Mouse (Mus musculus): ENCODE measurements at regions not wholly inside any gene's neighbourhood (a gene's known extent, or its start where the extent isn't known, plus 50 kb on each side); places are given as distances from the start of the nearest gene placed in this dataset.

DNA sequence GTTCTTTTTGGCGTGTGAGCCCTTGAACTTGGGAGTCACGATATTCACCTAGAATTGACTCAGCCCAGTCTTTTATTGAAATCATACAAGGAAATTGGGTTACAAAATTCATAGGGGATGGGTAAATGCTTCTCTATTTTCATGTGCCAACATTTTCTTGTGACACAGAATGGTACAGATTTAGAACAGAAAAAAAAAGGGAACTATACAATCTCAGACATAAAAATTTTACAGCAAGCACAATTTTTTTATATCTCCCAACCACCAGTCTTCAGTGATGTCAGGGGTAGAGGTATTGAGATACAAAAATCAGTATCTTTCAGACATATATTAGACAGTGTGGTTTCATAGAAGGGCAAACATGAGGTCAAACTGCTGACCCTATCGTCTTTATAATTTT is 210.6 kb upstream of the Tle1 start:
- Histone ChIP-seq H3K36me3 (replicated peaks; ENCODE audit: low read length) (no peaks in the 10 kb centered on the region), H3K4me1 (no peaks in the 10 kb centered on the region), H3K4me3 (replicated peaks) (no peak overlapping the region), H3K9me3 (peaks cover 7% of the 10 kb centered on the region; the same call in 1 of the 2 replicates), H3K27me3 (replicated peaks) (no peaks in the 10 kb centered on the region)
- no peak for TF ChIP-seq GATA1 (IDR thresholded peaks at IDR 0.05; ENCODE audit: borderline replicate concordance, low read length)
- no peak for TF ChIP-seq FLI1 (IDR thresholded peaks at IDR 0.05; ENCODE audit: low read length)

DNA sequence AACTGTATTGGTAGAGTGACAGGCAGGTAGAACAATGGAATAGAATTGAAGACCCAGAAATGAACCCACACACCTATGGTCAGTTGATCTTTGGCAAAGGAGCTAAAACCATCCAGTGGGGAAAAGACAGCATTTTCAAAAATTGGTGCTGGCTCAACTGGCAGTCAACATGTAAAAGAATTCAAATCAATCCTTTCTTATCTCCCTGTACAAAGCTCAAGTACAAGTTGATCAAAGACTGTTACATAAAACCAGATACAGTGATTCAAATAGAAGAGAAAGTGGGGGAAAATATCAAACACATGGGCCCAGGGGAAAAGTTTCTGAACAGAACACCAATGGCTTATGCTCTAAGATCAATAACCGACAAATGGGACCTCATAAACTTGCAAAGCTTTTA is 200.0 kb upstream of the Tle1 start:
- no peak overlapping the region for H3K4me3 ChIP-seq (replicated peaks)
- H3K36me3 ChIP-seq (replicated peaks; ENCODE audit: low read length) = no peaks in the 10 kb centered on the region
- peaks cover 10% of the 10 kb centered on the region for H3K9me3 ChIP-seq
- H3K27me3 ChIP-seq (replicated peaks) = no peaks in the 10 kb centered on the region
- no peak for TF ChIP-seq FLI1 (IDR thresholded peaks at IDR 0.05; ENCODE audit: low read length)
- TF ChIP-seq GATA1 (IDR thresholded peaks at IDR 0.05; ENCODE audit: borderline replicate concordance, low read length) = no peak
- H3K4me1 ChIP-seq = no peaks in the 10 kb centered on the region

DNA sequence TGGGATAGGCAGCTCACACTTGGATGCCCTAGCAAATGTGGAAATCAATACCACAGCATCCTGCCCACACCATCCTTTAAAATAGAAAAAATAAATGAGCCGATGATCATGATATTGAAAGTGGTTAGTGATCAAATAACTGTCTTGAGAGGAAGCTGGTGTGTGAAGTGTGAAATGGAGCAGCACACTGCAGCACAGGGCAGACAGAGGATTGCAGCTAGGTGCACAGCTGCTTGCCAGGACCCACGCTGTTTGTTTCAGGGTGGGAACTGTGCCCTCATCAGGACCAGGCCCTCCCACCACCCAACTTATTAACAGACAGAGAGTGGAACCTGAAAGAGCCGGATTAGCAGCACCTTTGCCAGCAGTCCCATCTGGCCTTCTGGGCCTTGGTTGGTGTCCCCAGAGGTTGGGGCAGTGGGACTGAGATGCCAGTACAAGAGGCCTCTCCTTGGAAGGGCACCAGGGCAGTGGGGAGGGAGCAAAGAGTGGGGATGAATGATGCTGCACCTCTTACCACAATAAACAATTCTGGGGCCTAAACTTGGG is 191.2 kb upstream of the Tle1 start:
- peaks cover 10% of the 10 kb centered on the region for H3K9me3 ChIP-seq
- H3K4me1 ChIP-seq = no peaks in the 10 kb centered on the region
- no peaks in the 10 kb centered on the region for H3K36me3 ChIP-seq (replicated peaks; ENCODE audit: low read length)
- peak overlapping the region; percentile 16 for H3K4me3 ChIP-seq (replicated peaks)
- TF ChIP-seq GATA1 (IDR thresholded peaks at IDR 0.05; ENCODE audit: borderline replicate concordance, low read length) = no peak
- TF ChIP-seq FLI1 (IDR thresholded peaks at IDR 0.05; ENCODE audit: low read length) = no peak
- H3K27me3 ChIP-seq (replicated peaks) = no peaks in the 10 kb centered on the region

- H3K9me3 ChIP-seq = peaks cover 7% of the 10 kb centered on the region; the same call in 1 of the 2 replicates
Measured at GRCm38 (mm10) chr4:72389811-72390625, 189.3 kb upstream of the Tle1 start.

DNA sequence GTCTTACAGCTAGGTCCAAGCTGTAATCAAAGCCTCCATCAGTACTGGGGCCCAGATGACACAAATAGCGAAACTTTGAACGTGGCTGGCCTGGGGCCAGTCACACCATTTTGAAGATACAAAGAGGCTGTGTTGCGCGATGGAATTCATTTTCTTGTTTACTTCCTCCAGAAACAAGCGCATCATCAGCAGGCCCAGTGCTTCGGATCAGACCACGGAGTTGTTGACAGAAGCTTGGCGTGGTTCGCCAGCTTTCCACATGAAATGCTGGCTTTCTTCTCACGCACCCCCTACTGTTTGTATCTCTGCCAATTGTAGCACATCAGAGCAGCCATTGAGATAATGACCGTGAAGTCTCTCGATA is 184.2 kb upstream of the Tle1 start:
- Histone ChIP-seq H3K4me1 (no peaks in the 10 kb centered on the region), H3K4me3 (replicated peaks) (no peak overlapping the region), H3K36me3 (replicated peaks; ENCODE audit: low read length) (no peaks in the 10 kb centered on the region), H3K9me3 (peaks cover 13% of the 10 kb centered on the region; the same call in 1 of the 2 replicates), H3K27me3 (replicated peaks) (no peaks in the 10 kb centered on the region)
- TF ChIP-seq GATA1 (IDR thresholded peaks at IDR 0.05; ENCODE audit: borderline replicate concordance, low read length) (no peak), FLI1 (IDR thresholded peaks at IDR 0.05; ENCODE audit: low read length) (no peak)

More at GRCm38 (mm10) chr4:72389811-72390625, 189.3 kb upstream of the Tle1 start:
- H3K4me3 ChIP-seq (replicated peaks) = no peak overlapping the region
- no peaks in the 10 kb centered on the region for H3K36me3 ChIP-seq (replicated peaks; ENCODE audit: low read length)
- H3K27me3 ChIP-seq (replicated peaks) = no peaks in the 10 kb centered on the region
- no peaks in the 10 kb centered on the region for H3K4me1 ChIP-seq
- TF ChIP-seq FLI1 (IDR thresholded peaks at IDR 0.05; ENCODE audit: low read length) = no peak
- no peak for TF ChIP-seq GATA1 (IDR thresholded peaks at IDR 0.05; ENCODE audit: borderline replicate concordance, low read length)

DNA sequence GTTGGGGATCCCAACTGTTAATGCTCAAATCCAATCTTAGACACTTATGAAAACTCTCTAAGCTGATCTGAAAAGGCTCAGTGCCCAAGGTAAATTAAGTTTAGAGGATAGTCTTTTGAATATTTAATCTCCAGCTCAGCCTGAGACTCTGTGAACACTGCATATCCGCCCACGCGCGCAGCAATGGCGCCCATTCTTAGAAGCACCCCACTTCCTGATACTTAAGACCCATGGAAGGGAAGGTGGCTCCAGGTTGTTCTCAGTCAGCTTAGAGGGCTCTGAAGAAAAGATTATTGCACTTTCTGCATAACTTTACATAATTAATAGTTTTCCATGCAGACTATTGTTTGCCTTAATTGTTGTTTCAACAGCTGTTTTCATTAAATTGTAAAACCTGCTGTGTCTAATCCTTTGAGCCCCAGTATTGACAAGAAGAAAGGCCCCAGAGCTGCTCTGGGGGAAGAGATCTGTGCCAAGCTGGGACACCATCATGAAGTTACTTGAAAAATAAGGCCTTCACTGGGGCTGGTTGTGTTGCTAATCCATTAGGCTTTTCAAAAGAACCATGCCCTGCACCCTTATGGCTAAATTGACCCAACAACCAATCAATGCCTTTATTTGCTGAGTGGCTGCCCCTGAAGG is 183.7 kb upstream of the Tle1 start:
- Histone ChIP-seq H3K9me3 (peaks cover 13% of the 10 kb centered on the region; the same call in 1 of the 2 replicates), H3K4me1 (no peaks in the 10 kb centered on the region), H3K4me3 (replicated peaks) (no peak overlapping the region), H3K36me3 (replicated peaks; ENCODE audit: low read length) (no peaks in the 10 kb centered on the region), H3K27me3 (replicated peaks) (no peaks in the 10 kb centered on the region)
- TF ChIP-seq FLI1 (IDR thresholded peaks at IDR 0.05; ENCODE audit: low read length) = no peak
- no peak for TF ChIP-seq GATA1 (IDR thresholded peaks at IDR 0.05; ENCODE audit: borderline replicate concordance, low read length)

- H3K27me3 ChIP-seq (replicated peaks) = no peaks in the 10 kb centered on the region
- no peaks in the 10 kb centered on the region for H3K4me1 ChIP-seq
- H3K9me3 ChIP-seq = peaks cover 16% of the 10 kb centered on the region; the same call in 1 of the 2 replicates
- TF ChIP-seq FLI1 (IDR thresholded peaks at IDR 0.05; ENCODE audit: low read length) = no peak
- TF ChIP-seq GATA1 (IDR thresholded peaks at IDR 0.05; ENCODE audit: borderline replicate concordance, low read length) = no peak
- H3K36me3 ChIP-seq (replicated peaks; ENCODE audit: low read length) = no peaks in the 10 kb centered on the region
- no peak overlapping the region for H3K4me3 ChIP-seq (replicated peaks)
Measured at GRCm38 (mm10) chr4:72383729-72384128, 183.0 kb upstream of the Tle1 start.

DNA sequence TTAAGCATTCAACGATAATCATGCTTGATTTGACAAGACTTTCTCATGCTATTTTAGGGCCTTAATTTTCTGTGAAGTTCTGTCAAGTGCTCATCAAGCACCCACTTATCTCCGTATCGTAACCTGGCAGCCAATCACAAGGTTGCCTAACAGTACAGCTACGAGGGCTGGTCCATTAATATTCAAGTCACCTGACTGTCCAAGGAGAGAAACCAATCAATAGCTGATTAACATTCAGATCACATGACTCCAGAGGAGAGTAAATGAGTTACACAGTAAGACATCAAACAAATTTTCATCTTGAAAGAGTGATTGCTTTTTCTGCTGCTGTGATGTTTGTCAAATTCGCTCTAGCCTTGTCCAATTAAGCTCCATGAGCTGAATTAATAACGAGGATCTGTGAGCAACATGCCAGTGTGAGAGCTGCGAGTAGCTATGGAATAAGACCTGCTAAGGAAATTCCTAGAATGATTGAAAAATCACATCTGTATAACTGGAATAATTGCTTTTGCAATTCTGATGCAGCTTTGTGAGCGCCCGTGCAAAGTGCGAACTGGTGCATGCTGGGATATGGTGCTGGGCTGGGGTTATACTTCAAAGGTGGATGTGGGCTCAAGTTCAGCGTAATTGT is 181.9 kb upstream of the Tle1 start:
- H3K36me3 ChIP-seq (replicated peaks; ENCODE audit: low read length) = no peaks in the 10 kb centered on the region
- H3K4me3 ChIP-seq (replicated peaks) = no peak overlapping the region
- TF ChIP-seq FLI1 (IDR thresholded peaks at IDR 0.05; ENCODE audit: low read length) = no peak
- no peak for TF ChIP-seq GATA1 (IDR thresholded peaks at IDR 0.05; ENCODE audit: borderline replicate concordance, low read length)
- H3K9me3 ChIP-seq = peaks cover 13% of the 10 kb centered on the region; the same call in 1 of the 2 replicates
- H3K27me3 ChIP-seq (replicated peaks) = no peaks in the 10 kb centered on the region
- H3K4me1 ChIP-seq = no peaks in the 10 kb centered on the region

GRCm38 (mm10) chr4:72381742-72382141 is 181.0 kb upstream of the Tle1 start:
- Histone ChIP-seq H3K36me3 (replicated peaks; ENCODE audit: low read length) (no peaks in the 10 kb centered on the region), H3K4me3 (replicated peaks) (no peak overlapping the region), H3K9me3 (peaks cover 13% of the 10 kb centered on the region; the same call in 1 of the 2 replicates), H3K4me1 (no peaks in the 10 kb centered on the region), H3K27me3 (replicated peaks) (no peaks in the 10 kb centered on the region)
- TF ChIP-seq FLI1 (IDR thresholded peaks at IDR 0.05; ENCODE audit: low read length) (no peak), GATA1 (IDR thresholded peaks at IDR 0.05; ENCODE audit: borderline replicate concordance, low read length) (no peak)
